Mouse (Mus musculus) midbrain, embryonic 14.5 days (tissue): Measurements from ENCODE around the gene Dnase1l2. TPM values are rescaled to one million over a fixed set of nuclear protein-coding genes. Genes with fewer than 3 reads are reported as not detected.

Experiments used
- ATAC-seq: fragments of 200-750 bp; cut with Nextera tagmentation; 2 replicates; pipeline ENCODE4 v1.8.0; 2017; ENCODE audit warnings: moderate number of reproducible peaks, moderate library complexity; ENCODE audit not compliant: low FRiP score, low TSS enrichment
- DNase-seq: peaks from one replicate; pipeline ENCODE4 v3.0.0-alpha.2; 2015
- H3K27ac ChIP-seq: fragments of 300-500 bp; sonication (generic); replicated peaks from 2 replicates; pipeline ENCODE4 v1.5.1; 2014; ENCODE audit warnings: mild to moderate bottlenecking, low read depth, low read length, moderate library complexity
- H3K27me3 ChIP-seq: fragments of 300-500 bp; sonication (generic); 2 replicates; pipeline ENCODE4 v1.6.1; 2014; ENCODE audit warnings: low read length, control low read depth, mixed read lengths; ENCODE audit not compliant: control insufficient read depth, insufficient read depth
- H3K36me3 ChIP-seq: fragments of 300-500 bp; sonication (generic); 2 replicates; pipeline ENCODE4 v1.6.1; 2014; ENCODE audit warnings: low read length, control low read depth; ENCODE audit not compliant: control insufficient read depth, insufficient read depth
- H3K4me1 ChIP-seq: fragments of 300-500 bp; sonication (generic); 2 replicates; pipeline ENCODE4 v1.6.1; 2014; ENCODE audit warnings: mild to moderate bottlenecking, antibody characterized with exemption, low read length, control low read depth; ENCODE audit not compliant: control insufficient read depth, insufficient read depth
- H3K4me2 ChIP-seq: fragments of 300-500 bp; sonication (generic); 2 replicates; pipeline ENCODE4 v1.6.1; 2014; ENCODE audit warnings: mild to moderate bottlenecking, low read length, moderate library complexity
- H3K4me3 ChIP-seq: fragments of 300-500 bp; sonication (generic); replicated peaks from 2 replicates; pipeline ENCODE4 v1.5.1; 2014; ENCODE audit warnings: low read depth, low read length
- H3K9ac ChIP-seq: fragments of 300-500 bp; sonication (generic); replicated peaks from 2 replicates; pipeline ENCODE4 v1.6.1; 2014; ENCODE audit warnings: mild to moderate bottlenecking, low read length, moderate library complexity
- H3K9me3 ChIP-seq: fragments of 300-500 bp; sonication (generic); 2 replicates; pipeline ENCODE4 v1.6.1; 2016; ENCODE audit warnings: low read length, control low read depth, mixed read lengths; ENCODE audit not compliant: control insufficient read depth
- WGBS: fragments of 180-500 bp; shearing (Covaris S2); extraction: QIAGEN DNeasy Blood & Tissue Kit; methylation state at CpG from one replicate; pipeline ENCODE4 v1.1.7; 2014; 5-methylcytosine and 5-hydroxymethylcytosine counted together
- polyA plus RNA-seq: library from polyadenylated mRNA; unstranded; fragments of >200 nt; fragmentation: Nextera tagmentation; extraction: Ambion mirVana; gene quantifications from 2 replicates; pipeline ENCODE4 v1.2.1, GENCODE M21; 2014

The Dnase1l2 gene
- polyA plus RNA-seq, 1 experiment from 2014 or later: 4.2 TPM

DNA sequence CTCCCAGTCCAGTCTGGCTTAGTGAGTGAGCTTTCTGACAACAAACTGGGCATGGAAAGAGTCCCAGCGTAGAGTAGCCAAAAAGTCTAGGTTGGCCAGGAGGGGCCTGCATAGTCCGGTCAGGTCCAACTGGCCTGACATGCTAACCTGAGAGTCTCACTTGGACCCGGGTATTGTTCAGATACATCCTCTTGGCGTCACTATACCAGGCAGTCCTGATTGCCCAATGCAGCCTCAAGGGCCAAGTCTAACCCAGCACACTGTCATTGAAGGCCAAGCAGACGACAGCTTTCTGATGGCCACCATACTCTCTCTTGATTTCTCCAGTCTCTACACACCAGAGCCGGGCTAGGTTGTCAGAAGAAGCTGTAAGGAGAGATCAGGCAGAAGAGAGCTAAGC, 32.7 kb upstream of the Dnase1l2 start:
- Histone ChIP-seq H3K36me3 (peaks cover 46% of the 10 kb centered on the region), H3K4me1 (peaks cover 26% of the 10 kb centered on the region), H3K27ac (no peak overlapping the region), H3K27me3 (no peaks in the 10 kb centered on the region), H3K4me3 (no peak overlapping the region), H3K9me3 (no peaks in the 10 kb centered on the region), H3K9ac (no peak overlapping the region), H3K4me2 (no peak overlapping the region)
- WGBS: 92% methylated on average over 6 of the region's 6 CpGs
- ATAC-seq: no peak
- no peak for DNase-seq

- Histone ChIP-seq H3K27ac (no peak overlapping the region), H3K4me1 (peaks cover 26% of the 10 kb centered on the region), H3K9me3 (no peaks in the 10 kb centered on the region), H3K4me2 (no peak overlapping the region), H3K4me3 (no peak overlapping the region), H3K36me3 (peaks cover 46% of the 10 kb centered on the region), H3K9ac (no peak overlapping the region), H3K27me3 (no peaks in the 10 kb centered on the region)
- no peak for ATAC-seq
- WGBS: 89% methylated on average over 5 of the region's 5 CpGs
- no peak for DNase-seq
Observed at GRCm38 (mm10) chr17:24474557-24474956, 31.7 kb upstream of the Dnase1l2 start.

DNA sequence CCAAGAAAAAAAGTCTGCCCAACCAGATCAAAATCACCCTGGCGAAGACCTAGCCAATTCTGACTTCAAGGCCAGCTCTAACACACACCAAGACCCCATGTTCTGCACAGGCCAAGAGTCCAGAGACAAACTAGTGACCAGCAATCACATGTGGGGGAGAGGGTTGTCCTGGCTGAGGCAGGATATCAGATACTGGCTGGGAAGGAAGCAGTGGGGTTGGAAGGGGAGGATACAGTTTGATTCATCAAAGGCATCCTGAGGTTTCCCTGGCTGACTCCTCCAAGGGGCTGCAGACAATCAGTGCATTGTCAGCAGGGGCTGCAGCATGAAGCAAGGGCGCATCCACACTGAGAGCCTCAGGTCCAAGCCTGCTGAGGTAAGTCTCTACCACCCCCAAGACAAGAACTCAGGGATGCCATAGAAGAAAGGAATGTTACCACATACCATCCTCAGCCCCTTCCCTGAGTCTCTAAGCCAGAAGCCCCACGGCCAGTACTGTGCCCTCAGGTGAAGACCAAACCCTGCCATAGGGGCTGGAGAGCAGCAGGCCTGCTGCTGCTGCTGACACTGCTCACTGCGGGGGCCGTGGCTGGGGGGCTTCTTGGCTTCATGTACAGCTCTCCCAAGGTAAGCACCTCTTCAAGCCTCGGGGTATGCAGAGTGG, 30.8 kb upstream of the Dnase1l2 start, which contains the start of gene Bricd5:
Bricd5 (plus strand) TSS at position 273 of the 664 bp plus-strand sequence.
- DNase-seq: no peak
- peaks cover 26% of the 10 kb centered on the region for H3K4me1 ChIP-seq
- no peak within 1 kb of the TSS for H3K27ac ChIP-seq
- no peak within 1 kb of the TSS for H3K9ac ChIP-seq
- peak within 1 kb of the TSS; percentile 99; the same call in 1 of the 2 replicates for H3K4me2 ChIP-seq
- no peaks in the 10 kb centered on the region for H3K9me3 ChIP-seq
- WGBS: 72% methylated on average over 6 of the region's 6 CpGs
- H3K27me3 ChIP-seq: no peaks in the 10 kb centered on the region
- ATAC-seq: no peak
- H3K4me3 ChIP-seq: no peak within 1 kb of the TSS
- H3K36me3 ChIP-seq: peaks cover 46% of the 10 kb centered on the region

DNA sequence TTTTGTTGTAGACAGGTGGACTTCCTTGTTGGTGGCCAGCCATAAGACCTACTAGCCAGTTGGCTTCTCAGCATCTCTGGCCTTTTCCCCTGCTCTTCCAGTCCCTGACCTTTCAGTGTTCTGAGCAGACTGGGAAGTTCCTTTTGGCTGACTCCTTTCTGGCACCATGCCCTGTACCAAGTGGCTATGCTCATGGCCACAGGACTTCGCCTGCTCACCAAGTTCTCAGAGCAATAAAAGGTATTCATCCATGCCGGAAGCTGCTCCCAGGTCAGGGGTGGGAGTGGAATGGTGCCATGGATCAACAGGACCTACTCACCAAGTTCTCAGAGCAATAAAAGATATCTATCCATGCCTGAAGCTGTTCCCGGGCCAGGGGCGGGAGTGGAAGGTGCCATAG, 29.6 kb upstream of the Dnase1l2 start:
- Histone ChIP-seq H3K9ac (no peak overlapping the region), H3K4me3 (no peak overlapping the region)
- no peak for DNase-seq

GRCm38 (mm10) chr17:24470701-24471527, 28.0 kb upstream of the Dnase1l2 start:
- Histone ChIP-seq H3K4me1 (peaks cover 19% of the 10 kb centered on the region), H3K4me2 (peak overlapping the region; percentile 99), H3K9me3 (no peaks in the 10 kb centered on the region), H3K9ac (peak overlapping the region; percentile 77), H3K36me3 (peaks cover 32% of the 10 kb centered on the region), H3K4me3 (peak overlapping the region; percentile 80), H3K27ac (peak overlapping the region; percentile 79), H3K27me3 (no peaks in the 10 kb centered on the region)
- peak; percentile 22; the same call in 1 of the 2 replicates for ATAC-seq
- WGBS: under 1% methylated on average over 68 of the region's 68 CpGs
- DNase-seq: no peak

More for the DNA sequence above, 29.6 kb upstream of the Dnase1l2 start:
- no peaks in the 10 kb centered on the region for H3K9me3 ChIP-seq
- H3K4me1 ChIP-seq: peaks cover 19% of the 10 kb centered on the region
- peak overlapping the region; percentile 99 for H3K4me2 ChIP-seq
- H3K36me3 ChIP-seq: peaks cover 46% of the 10 kb centered on the region
- ATAC-seq: no peak
- H3K27ac ChIP-seq: no peak overlapping the region
- WGBS: 93% methylated on average over 4 of the region's 4 CpGs
- no peaks in the 10 kb centered on the region for H3K27me3 ChIP-seq

DNA sequence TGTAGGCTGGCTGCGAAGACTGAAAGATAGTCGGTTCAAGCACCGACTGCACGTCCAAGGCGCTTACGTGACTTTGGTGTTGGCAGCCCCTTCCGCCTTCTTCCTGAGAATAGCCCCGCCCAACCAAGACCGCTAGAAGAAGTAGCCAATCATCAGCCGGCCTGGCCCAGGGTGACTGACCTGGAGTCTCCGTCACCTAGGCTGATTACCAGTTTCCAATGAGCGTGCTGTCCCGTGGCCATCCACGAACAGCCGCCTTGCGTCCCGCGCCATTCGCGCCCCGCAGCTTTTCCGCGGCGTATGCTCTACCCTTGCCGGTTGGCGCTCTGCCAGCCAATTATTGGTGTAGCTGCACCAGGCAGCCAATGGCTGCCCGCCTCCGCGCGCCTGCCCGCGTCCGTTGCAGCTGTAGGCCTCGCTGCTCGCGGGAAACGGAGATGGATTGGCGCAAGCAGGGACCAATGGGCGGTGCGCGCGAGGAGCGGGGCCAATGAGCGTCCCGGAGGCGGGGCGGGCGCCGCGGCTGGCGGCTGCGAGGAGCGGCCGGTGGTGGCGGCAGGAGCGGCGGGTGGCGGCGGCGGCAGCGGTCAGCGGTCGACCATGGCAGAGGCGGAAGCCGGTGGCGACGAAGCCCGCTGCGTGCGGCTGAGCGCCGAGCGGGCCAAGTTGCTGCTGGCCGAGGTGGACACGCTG, 27.2 kb upstream of the Dnase1l2 start, which contains the start of the genes E4f1 and Pgp:
E4f1 (minus strand) TSS at position 404 of the 693 bp plus-strand sequence.
Pgp (plus strand) TSS at position 483 of the 693 bp plus-strand sequence.
- Histone ChIP-seq H3K27ac (peak within 1 kb of the TSS; percentile 83), H3K9me3 (no peaks in the 10 kb centered on the region), H3K9ac (peak within 1 kb of the TSS; percentile 77), H3K4me2 (peak within 1 kb of the TSS; percentile 99), H3K36me3 (peaks cover 23% of the 10 kb centered on the region), H3K4me3 (peak within 1 kb of the TSS; percentile 80), H3K4me1 (peaks cover 19% of the 10 kb centered on the region), H3K27me3 (no peaks in the 10 kb centered on the region)
- DNase-seq: peak; percentile 100
- WGBS: under 1% methylated on average over 72 of the region's 75 CpGs
- ATAC-seq: peak; percentile 97

GRCm38 (mm10) chr17:24469336-24469909, 26.5 kb upstream of the Dnase1l2 start:
- Histone ChIP-seq H3K4me1 (peaks cover 19% of the 10 kb centered on the region), H3K9me3 (no peaks in the 10 kb centered on the region), H3K36me3 (peaks cover 17% of the 10 kb centered on the region), H3K27me3 (no peaks in the 10 kb centered on the region), H3K4me2 (peak overlapping the region; percentile 99), H3K4me3 (peak overlapping the region; percentile 80), H3K27ac (peak overlapping the region; percentile 83), H3K9ac (peak overlapping the region; percentile 47)
- ATAC-seq (no peak), DNase-seq (no peak)
- WGBS: 20% methylated on average over 7 of the region's 7 CpGs

- Histone ChIP-seq H3K36me3 (peaks cover 10% of the 10 kb centered on the region), H3K9ac (no peak overlapping the region), H3K4me1 (peaks cover 19% of the 10 kb centered on the region), H3K4me2 (no peak overlapping the region), H3K27ac (no peak overlapping the region), H3K27me3 (no peaks in the 10 kb centered on the region), H3K9me3 (no peaks in the 10 kb centered on the region), H3K4me3 (no peak overlapping the region)
- DNase-seq: no peak
- no peak for ATAC-seq
- WGBS: 95% methylated on average over 5 of the region's 5 CpGs
Observed at GRCm38 (mm10) chr17:24468636-24469246, 25.8 kb upstream of the Dnase1l2 start.
